Mouse (Mus musculus) embryonic facial prominence, embryonic 12.5 days (tissue): ENCODE measurements around the gene Nlgn3. TPM values are rescaled to one million over a fixed set of nuclear protein-coding genes. Genes with fewer than 3 reads are reported as not detected.
A peak's percentile ranks its signal among the peaks of the same experiment; 100 is the strongest.

Experiments
- ATAC-seq: fragments of 200-750 bp; cut with Nextera tagmentation; 2 replicates; pipeline ENCODE4 v1.8.0; 2017; ENCODE audit not compliant: insufficient number of reproducible peaks, insufficient read depth, low FRiP score, low TSS enrichment
- H3K27ac ChIP-seq: fragments of 300-500 bp; sonication (generic); 2 replicates; pipeline ENCODE4 v1.5.1; 2016; ENCODE audit warnings: mild to moderate bottlenecking
- H3K27me3 ChIP-seq: fragments of 300-500 bp; sonication (generic); 2 replicates; pipeline ENCODE4 v1.6.1; 2016; ENCODE audit warnings: mild to moderate bottlenecking, moderate library complexity
- H3K36me3 ChIP-seq: fragments of 300-500 bp; sonication (generic); 2 replicates; pipeline ENCODE4 v1.6.1; 2016; ENCODE audit warnings: mild to moderate bottlenecking
- H3K4me1 ChIP-seq: fragments of 300-500 bp; sonication (generic); 2 replicates; pipeline ENCODE4 v1.6.1; 2016
- H3K4me2 ChIP-seq: fragments of 300-500 bp; sonication (generic); replicated peaks from 2 replicates; pipeline ENCODE4 v1.6.1; 2016; ENCODE audit warnings: mild to moderate bottlenecking, moderate library complexity
- H3K4me3 ChIP-seq: fragments of 300-500 bp; sonication (generic); 2 replicates; pipeline ENCODE4 v1.5.1; 2016; ENCODE audit warnings: mild to moderate bottlenecking
- H3K9ac ChIP-seq: fragments of 300-500 bp; sonication (generic); 2 replicates; pipeline ENCODE4 v1.6.1; 2016; ENCODE audit warnings: mild to moderate bottlenecking, moderate library complexity
- H3K9me3 ChIP-seq: fragments of 300-500 bp; sonication (generic); 2 replicates; pipeline ENCODE4 v1.6.1; 2016; ENCODE audit warnings: mild to moderate bottlenecking, moderate library complexity
- WGBS: fragments of 180-500 bp; shearing (Covaris S2); methylation state at CpG from one replicate; pipeline ENCODE4 v1.1.7; 2016; 5-methylcytosine and 5-hydroxymethylcytosine counted together
- polyA plus RNA-seq: library from polyadenylated mRNA; unstranded; fragments of >200 nt; fragmentation: Nextera tagmentation; extraction: Ambion mirVana; gene quantifications from 2 replicates; pipeline ENCODE4 v1.2.1, GENCODE M21; 2016

Nlgn3 gene
- 15.3 and 18.0 TPM in 2 replicates for polyA plus RNA-seq

DNA sequence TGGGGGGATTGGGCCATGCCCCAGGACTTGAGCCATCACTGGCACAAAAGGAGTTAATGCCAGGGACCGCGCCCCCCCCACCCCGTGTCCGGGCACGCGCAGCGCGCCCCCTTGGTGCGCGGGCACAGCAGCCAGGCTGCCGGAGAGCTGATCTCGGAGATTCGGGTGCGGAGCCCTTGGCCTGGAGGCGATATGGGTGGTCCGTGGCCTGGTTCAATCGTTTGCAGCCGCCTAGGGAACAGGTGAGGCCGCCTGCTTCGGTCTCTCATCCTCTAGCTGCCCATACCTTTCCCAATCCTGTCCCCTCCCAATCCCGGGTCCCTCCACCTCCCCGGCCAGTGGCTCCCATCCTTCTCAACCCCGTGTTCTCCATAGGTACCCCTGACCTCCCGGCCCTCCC lies at the start of gene Nlgn3:
Gene Nlgn3 (plus strand): TSS at position 114 of the 400 bp plus-strand sequence.
- 24% methylated on average over 24 of the region's 24 CpGs for WGBS
- Histone ChIP-seq H3K36me3 (peaks cover 21% of the 10 kb centered on the region; the same call in 1 of the 2 replicates), H3K27ac (peak within 1 kb of the TSS; percentile 57; the same call in 1 of the 2 replicates), H3K4me3 (peak within 1 kb of the TSS; percentile 43), H3K9me3 (no peaks in the 10 kb centered on the region), H3K27me3 (peaks cover 3% of the 10 kb centered on the region; the same call in 1 of the 2 replicates), H3K4me2 (peak within 1 kb of the TSS; percentile 50), H3K9ac (peak within 1 kb of the TSS; percentile 50), H3K4me1 (no peaks in the 10 kb centered on the region)
- ATAC-seq = no peak

DNA sequence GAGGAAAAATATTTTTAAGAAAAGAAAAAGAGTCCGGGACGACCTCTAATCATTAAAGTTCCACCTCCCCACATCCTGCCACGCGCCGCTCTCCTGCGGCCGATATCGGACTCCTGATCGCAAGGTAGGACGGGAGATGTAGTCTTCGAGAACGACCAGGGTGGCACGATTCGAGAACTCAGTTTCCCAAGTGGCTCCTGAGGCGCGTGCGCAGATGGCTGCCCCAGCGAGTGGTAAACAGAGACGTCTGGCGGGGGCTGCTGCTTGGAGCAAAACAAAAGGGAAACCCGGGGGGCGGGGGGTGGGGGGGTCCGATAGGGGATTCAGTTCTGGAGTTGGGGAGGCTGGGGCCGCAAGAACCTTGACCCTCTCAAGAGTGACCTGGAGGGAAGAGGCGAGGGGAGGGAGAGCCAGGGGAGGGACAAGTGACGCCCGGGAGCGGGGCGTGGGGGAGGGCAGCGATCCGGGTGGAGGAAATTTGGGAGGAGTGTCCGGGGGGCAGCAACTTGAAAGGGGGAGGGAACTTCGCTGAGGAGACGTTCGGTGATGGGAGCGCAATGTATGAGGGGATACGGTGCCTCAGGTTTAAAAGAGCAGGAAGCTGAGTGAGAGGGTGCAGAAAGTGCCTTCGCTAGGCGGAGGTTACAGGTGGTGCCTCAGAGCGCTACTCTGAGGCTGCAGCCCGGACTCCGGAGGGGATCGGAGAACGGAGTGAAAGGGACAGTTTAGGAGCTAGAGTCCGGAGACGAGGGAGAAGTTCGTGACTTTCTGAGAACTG lies 44.8 kb upstream of the Nlgn3 start, which contains the start of gene Foxo4:
Gene Foxo4 (plus strand): TSS at position 577 of the 778 bp plus-strand sequence.
- peak; percentile 88 for ATAC-seq
- Histone ChIP-seq H3K36me3 (peaks cover 10% of the 10 kb centered on the region; the same call in 1 of the 2 replicates), H3K27ac (peak within 1 kb of the TSS; percentile 69), H3K4me1 (peaks cover 7% of the 10 kb centered on the region; the same call in 1 of the 2 replicates), H3K4me2 (peak within 1 kb of the TSS; percentile 57), H3K9ac (peak within 1 kb of the TSS; percentile 66), H3K4me3 (peak within 1 kb of the TSS; percentile 52), H3K9me3 (no peaks in the 10 kb centered on the region), H3K27me3 (no peaks in the 10 kb centered on the region; the same call in 1 of the 2 replicates)
- WGBS = 18% methylated on average over 47 of the region's 47 CpGs

DNA sequence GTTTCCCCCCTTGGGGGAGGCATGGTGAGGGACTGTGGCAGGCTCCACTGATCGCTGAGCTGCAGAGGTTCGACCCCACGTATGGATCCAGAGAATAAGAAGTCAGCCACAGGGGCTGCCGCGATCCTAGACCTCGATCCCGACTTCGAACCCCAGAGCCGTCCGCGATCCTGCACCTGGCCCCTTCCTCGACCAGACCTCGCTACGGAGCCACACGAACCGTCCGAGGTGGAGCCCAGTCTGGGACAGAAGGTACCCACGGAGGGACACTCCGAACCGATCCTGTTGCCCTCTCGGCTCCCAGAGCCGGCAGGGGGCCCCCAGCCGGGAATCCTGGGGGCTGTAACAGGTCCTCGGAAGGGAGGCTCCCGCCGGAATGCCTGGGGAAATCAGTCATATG lies 44.2 kb upstream of the Nlgn3 start:
- Histone ChIP-seq H3K4me3 (peak overlapping the region; percentile 52), H3K9me3 (no peaks in the 10 kb centered on the region), H3K4me1 (peaks cover 7% of the 10 kb centered on the region; the same call in 1 of the 2 replicates), H3K27ac (peak overlapping the region; percentile 69), H3K9ac (peak overlapping the region; percentile 66), H3K27me3 (no peaks in the 10 kb centered on the region; the same call in 1 of the 2 replicates), H3K36me3 (peaks cover 10% of the 10 kb centered on the region; the same call in 1 of the 2 replicates), H3K4me2 (peak overlapping the region; percentile 57)
- ATAC-seq = peak; percentile 24
- 16% methylated on average over 26 of the region's 26 CpGs for WGBS

DNA sequence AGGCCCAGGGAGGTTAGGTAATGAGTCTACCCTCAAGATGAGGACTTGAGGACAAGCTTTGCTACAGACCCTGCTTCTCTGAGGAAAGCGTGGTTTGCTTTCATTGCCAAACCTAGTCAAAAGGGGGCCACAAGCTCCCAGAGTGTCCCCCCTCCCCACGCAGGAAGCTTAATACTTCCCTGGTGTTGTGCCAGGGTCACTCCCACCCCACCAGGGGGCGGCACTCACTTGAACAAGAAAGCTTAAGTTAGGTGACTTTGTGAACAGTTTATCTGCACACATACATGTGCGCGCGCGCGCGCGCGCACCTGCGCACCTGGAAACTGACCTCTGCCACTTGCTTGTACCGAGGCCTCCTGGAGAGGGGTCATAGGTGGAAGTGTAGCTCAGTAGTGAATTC lies 42.4 kb upstream of the Nlgn3 start:
- Histone ChIP-seq H3K4me2 (peak overlapping the region; percentile 57), H3K4me3 (no peak overlapping the region), H3K36me3 (peaks cover 10% of the 10 kb centered on the region; the same call in 1 of the 2 replicates), H3K9ac (no peak overlapping the region), H3K27me3 (no peaks in the 10 kb centered on the region; the same call in 1 of the 2 replicates), H3K27ac (no peak overlapping the region), H3K9me3 (no peaks in the 10 kb centered on the region), H3K4me1 (peaks cover 11% of the 10 kb centered on the region; the same call in 1 of the 2 replicates)
- WGBS = 86% methylated on average over 13 of the region's 13 CpGs
- no peak for ATAC-seq

DNA sequence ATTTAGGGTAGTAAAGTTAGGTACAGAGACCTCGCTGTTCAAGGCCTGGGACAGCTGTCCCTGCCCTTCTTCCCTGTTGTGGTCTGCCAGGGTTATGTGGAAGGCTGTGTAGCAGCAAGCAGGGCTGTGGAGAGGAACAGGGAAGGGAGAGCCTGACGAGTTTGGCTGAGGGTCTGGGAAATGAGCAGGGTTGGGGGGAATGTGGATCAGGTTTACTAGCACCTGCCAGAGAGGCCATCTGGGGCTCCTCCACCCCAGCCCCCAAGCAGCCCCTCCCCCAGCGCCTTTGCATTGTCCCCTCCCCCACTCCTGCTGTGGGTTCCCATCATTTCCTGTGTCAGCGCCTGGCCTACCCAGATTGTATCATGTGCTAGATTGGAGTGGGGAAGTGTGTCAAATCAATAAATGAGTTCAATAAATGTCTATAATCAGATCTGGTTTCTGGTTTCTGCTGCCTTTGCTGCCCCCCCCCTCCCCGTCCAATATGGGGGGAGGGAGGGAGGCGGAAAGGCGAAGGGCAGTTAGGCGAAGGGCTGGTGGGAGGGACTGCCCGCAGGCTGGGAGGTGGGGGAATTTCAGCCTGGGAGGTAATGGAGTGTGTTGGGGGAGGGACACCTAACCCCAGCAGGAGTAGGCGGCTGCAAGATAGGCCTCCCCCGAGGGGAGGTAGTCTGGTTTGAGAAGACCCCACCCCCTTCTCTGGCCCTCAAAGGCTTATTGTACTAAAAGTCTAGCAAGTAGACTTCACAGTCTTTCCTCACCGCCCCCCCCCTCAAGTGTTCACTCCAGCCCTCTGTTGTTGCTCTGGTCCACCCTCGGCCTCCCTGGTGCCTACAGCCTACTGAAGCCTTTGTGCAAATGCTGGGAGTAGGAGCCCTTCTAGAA lies 38.3 kb upstream of the Nlgn3 start:
- ATAC-seq = peak; percentile 79
- H3K36me3 ChIP-seq = peaks cover 10% of the 10 kb centered on the region; the same call in 1 of the 2 replicates
- H3K9me3 ChIP-seq = no peaks in the 10 kb centered on the region
- WGBS = 24% methylated on average over 13 of the region's 13 CpGs
- H3K9ac ChIP-seq = no peak overlapping the region
- H3K4me1 ChIP-seq = peaks cover 11% of the 10 kb centered on the region; the same call in 1 of the 2 replicates
- no peaks in the 10 kb centered on the region; the same call in 1 of the 2 replicates for H3K27me3 ChIP-seq
- no peak overlapping the region for H3K4me3 ChIP-seq
- H3K27ac ChIP-seq = peak overlapping the region; percentile 88
- 0 out of 2 replicates have a peak overlapping the region, but pooled peaks have one; percentile 15 for H3K4me2 ChIP-seq

DNA sequence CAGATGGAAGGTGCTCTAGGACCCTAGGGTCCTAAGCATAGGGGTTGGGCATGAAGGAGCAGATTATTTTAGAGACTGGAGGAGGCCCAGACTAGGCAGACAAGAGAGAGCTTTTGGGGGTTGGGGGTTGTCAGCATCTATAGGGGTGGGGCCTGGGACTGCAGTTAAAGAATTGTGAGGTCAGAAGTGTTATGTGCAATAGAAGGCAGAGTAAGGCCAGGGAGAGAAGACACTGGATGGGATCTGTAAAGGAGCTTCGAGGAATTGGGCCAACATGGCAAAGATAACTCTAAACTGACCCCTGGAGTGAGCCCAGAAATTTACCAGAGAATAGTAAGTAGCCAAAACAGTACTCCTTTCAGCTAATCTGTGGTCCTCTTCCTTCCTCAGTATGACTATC lies 35.1 kb upstream of the Nlgn3 start, which contains the start of gene Gm614:
Gene Gm614 (minus strand): TSS at position 101 of the 400 bp plus-strand sequence.
- Histone ChIP-seq H3K36me3 (0 out of 2 replicates have a peak, but pooled peaks cover under 1% of the 10 kb centered on the region), H3K9ac (no peak within 1 kb of the TSS), H3K4me3 (no peak within 1 kb of the TSS), H3K9me3 (no peaks in the 10 kb centered on the region), H3K4me1 (0 out of 2 replicates have a peak, but pooled peaks cover 4% of the 10 kb centered on the region), H3K27ac (no peak within 1 kb of the TSS), H3K4me2 (no peak within 1 kb of the TSS), H3K27me3 (no peaks in the 10 kb centered on the region)
- 89% methylated on average over 1 of the region's 1 CpGs for WGBS
- no peak for ATAC-seq

DNA sequence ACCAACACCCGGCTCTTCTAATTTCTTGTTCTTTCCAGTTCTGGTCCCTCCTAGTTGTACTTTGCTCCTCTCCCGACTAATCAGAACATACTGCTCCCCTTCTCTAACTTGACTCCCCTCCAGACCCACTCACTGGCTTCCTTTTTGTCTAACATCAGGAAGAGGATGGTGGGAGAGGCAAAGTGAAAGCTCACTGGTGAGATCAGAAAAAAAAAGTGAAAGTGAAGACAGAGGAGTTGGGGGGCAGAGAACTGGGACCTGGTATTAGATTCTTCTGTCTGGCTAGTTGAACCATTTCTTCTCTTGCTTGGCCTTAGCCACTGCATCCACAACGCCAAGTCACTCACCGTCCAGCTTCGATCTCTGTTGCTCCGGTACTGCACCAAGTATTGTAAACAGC lies 32.3 kb upstream of the Nlgn3 start:
- ATAC-seq = no peak
- Histone ChIP-seq H3K4me2 (no peak overlapping the region), H3K27ac (no peak overlapping the region), H3K9me3 (no peaks in the 10 kb centered on the region), H3K4me3 (no peak overlapping the region), H3K36me3 (no peaks in the 10 kb centered on the region), H3K9ac (no peak overlapping the region), H3K4me1 (no peaks in the 10 kb centered on the region), H3K27me3 (no peaks in the 10 kb centered on the region)
- WGBS = 96% methylated on average over 6 of the region's 6 CpGs

DNA sequence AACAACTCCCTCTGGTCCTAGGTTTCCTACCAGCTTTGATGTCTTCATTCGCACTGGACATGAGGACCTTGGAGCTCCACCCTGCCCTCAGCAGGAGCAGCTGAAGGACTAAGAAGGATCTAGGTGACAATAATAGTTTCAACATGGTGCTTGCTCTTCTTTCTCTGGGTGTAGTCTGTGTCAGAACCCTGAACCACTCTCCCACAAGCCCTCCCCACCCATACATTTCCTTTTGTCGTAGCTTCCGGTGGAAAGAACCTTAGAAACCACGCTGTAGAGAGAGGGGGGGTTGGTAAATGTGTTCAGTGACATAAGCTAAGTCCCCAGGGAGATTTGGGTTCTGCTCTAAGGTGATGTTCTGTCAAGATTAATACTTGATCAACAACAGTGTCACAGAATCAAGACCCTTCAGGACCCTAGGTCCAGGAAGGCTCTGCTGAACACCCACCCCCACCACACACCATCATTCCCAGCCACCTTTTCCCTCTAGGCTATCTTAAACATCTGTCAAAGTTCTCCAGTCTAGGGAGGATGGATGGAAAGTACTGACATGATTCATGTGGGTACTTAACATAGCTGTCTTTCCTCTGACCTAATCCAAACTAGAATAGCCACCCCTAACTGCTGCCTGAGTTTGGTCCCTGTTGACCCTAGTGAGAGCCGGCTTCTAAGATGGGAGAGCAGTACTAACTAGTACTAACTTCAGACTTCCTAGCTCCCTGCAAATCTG lies 30.8 kb upstream of the Nlgn3 start, which contains the start of gene Il2rg:
Gene Il2rg (minus strand): TSS at position 231 of the 730 bp plus-strand sequence.
- H3K27ac ChIP-seq = no peak within 1 kb of the TSS
- H3K27me3 ChIP-seq = no peaks in the 10 kb centered on the region
- H3K4me3 ChIP-seq = no peak within 1 kb of the TSS
- H3K36me3 ChIP-seq = no peaks in the 10 kb centered on the region
- H3K9ac ChIP-seq = no peak within 1 kb of the TSS
- ATAC-seq = no peak
- no peak within 1 kb of the TSS for H3K4me2 ChIP-seq
- 59% methylated on average over 5 of the region's 5 CpGs for WGBS
- H3K4me1 ChIP-seq = no peaks in the 10 kb centered on the region
- no peaks in the 10 kb centered on the region for H3K9me3 ChIP-seq

DNA sequence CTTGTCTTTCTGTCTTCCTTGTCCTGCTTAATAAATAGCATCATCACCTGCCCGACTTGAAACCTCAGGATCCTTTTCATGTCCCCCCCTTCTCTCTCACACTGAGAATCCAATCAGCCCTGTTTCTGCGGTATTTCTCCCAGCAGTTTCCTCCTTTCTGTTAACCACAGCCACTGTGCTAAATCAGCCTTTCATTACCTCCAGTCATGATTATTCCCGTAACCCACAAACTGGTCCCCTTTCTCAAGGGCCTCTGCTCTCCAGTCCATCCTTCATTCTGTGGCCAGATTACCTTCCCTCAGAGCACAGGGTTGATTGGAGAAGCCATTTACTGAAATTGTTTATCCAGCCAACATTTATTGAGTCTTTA lies 30.2 kb upstream of the Nlgn3 start, which contains the start of gene Gm20489:
Gene Gm20489 (minus strand): TSS at position 269 of the 370 bp plus-strand sequence.
- H3K27me3 ChIP-seq = 0 out of 2 replicates have a peak, but pooled peaks cover under 1% of the 10 kb centered on the region

DNA sequence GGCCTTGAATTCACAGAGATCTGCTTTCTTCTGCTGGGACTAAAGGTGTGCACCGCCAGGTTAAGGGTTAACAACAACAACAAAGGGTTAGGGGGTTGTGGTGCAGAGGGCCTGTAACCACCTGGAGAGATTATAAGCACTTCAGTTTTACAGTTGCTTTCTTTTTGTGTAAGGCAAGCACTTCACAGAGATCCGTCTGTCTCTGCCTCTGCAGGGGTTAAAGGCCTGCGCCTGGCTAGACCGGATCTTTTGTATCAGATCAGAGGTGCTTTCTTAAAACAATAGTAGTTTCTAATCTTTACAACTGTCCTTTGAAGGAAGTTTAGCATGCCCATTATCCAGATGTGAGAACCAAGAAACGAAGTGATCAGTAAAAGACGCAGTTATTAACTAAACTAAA lies 25.6 kb upstream of the Nlgn3 start:
- Histone ChIP-seq H3K27ac (no peak overlapping the region; the same call in 1 of the 2 replicates), H3K9ac (peak overlapping the region; percentile 36), H3K4me2 (peak overlapping the region; percentile 51), H3K36me3 (peaks cover 6% of the 10 kb centered on the region; the same call in 1 of the 2 replicates), H3K4me3 (peak overlapping the region; percentile 55), H3K27me3 (0 out of 2 replicates have a peak, but pooled peaks cover 8% of the 10 kb centered on the region), H3K4me1 (no peaks in the 10 kb centered on the region; the same call in 1 of the 2 replicates), H3K9me3 (no peaks in the 10 kb centered on the region)
- no peak for ATAC-seq
- 24% methylated on average over 6 of the region's 6 CpGs for WGBS

More for the DNA sequence above, 30.2 kb upstream of the Nlgn3 start, which contains the start of gene Gm20489:
- H3K4me3 ChIP-seq = no peak within 1 kb of the TSS
- WGBS = 45% methylated on average over 3 of the region's 3 CpGs
- no peak within 1 kb of the TSS for H3K27ac ChIP-seq
- no peaks in the 10 kb centered on the region for H3K4me1 ChIP-seq
- H3K9ac ChIP-seq = no peak within 1 kb of the TSS
- no peak within 1 kb of the TSS for H3K4me2 ChIP-seq
- no peaks in the 10 kb centered on the region for H3K36me3 ChIP-seq
- no peak for ATAC-seq
- no peaks in the 10 kb centered on the region for H3K9me3 ChIP-seq
